Mouse (Mus musculus): ENCODE results near the gene Auts2.

DNA sequence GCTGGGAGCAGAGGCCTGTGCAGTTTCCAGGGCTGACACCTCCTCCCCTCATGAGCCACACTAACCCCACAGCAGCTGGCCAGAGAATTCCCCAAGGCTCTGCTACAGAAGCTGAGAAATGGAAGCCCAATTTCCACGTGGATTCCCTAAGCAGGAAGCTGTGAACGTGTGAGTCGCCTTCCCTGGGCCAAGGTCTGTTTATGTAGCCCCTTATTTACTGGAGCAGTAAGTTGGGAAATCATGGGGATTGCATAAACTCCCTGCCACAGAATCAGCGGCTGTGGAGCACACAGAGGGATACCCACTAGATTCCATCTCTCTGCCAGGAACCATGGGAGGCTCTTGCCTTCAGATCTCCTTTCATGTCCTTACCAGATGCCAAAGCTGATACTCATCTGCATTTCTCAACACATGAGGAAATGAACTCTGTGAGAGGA lies 895.4 kb downstream of the Auts2 start:
- no peak for TF ChIP-seq CTCF (IDR thresholded peaks at IDR 0.05; ENCODE audit: low read depth)
- TF ChIP-seq EP300 (IDR thresholded peaks at IDR 0.05; ENCODE audit: low read depth), result no peak
